Mouse (Mus musculus): ENCODE results near the gene Fam83g.
A peak's percentile ranks its signal among the peaks of the same experiment; 100 is the strongest.

Gene Fam83g

GRCm38 (mm10) chr11:61674151-61674838 lies 9.6 kb upstream of the Fam83g start:
- no peak for DNase-seq (ENCODE audit: low read depth)

- DNase-seq (ENCODE audit: low read depth), result no peak
Observed at GRCm38 (mm10) chr11:61674839-61675159, 9.1 kb upstream of the Fam83g start.

- DNase-seq (ENCODE audit: low read depth), result no peak
Observed at GRCm38 (mm10) chr11:61675332-61675731, 8.6 kb upstream of the Fam83g start.

- no peak for DNase-seq (ENCODE audit: low read depth)
Observed at GRCm38 (mm10) chr11:61676216-61676854, 7.6 kb upstream of the Fam83g start.

GRCm38 (mm10) chr11:61677709-61678108 lies 6.2 kb upstream of the Fam83g start:
- DNase-seq (ENCODE audit: low read depth), result no peak

GRCm38 (mm10) chr11:61679091-61679866 lies 4.6 kb upstream of the Fam83g start:
- DNase-seq (ENCODE audit: low read depth), result no peak

GRCm38 (mm10) chr11:61685119-61685725 lies 1.3 kb downstream of the Fam83g start:
- no peak for DNase-seq (ENCODE audit: low read depth)

- DNase-seq (ENCODE audit: low read depth), result peak; percentile 50
Observed at GRCm38 (mm10) chr11:61686141-61686540, 2.2 kb downstream of the Fam83g start.

- DNase-seq (ENCODE audit: low read depth), result peak; percentile 33
Observed at GRCm38 (mm10) chr11:61686906-61687453, 3.1 kb downstream of the Fam83g start.

GRCm38 (mm10) chr11:61687595-61687994 lies 3.7 kb downstream of the Fam83g start:
- no peak for DNase-seq (ENCODE audit: low read depth)

GRCm38 (mm10) chr11:61692996-61693395 lies 9.1 kb downstream of the Fam83g start:
- DNase-seq (ENCODE audit: low read depth), result no peak

- DNase-seq (ENCODE audit: low read depth), result no peak
Observed at GRCm38 (mm10) chr11:61698852-61699251, 15.0 kb downstream of the Fam83g start.

GRCm38 (mm10) chr11:61699460-61699859 lies 15.6 kb downstream of the Fam83g start:
- DNase-seq (ENCODE audit: low read depth), result no peak

- no peak for DNase-seq (ENCODE audit: low read depth)
Observed at GRCm38 (mm10) chr11:61699933-61700332, 16.0 kb downstream of the Fam83g start.

GRCm38 (mm10) chr11:61701696-61702095 lies 17.8 kb downstream of the Fam83g start:
- DNase-seq (ENCODE audit: low read depth), result no peak

GRCm38 (mm10) chr11:61702494-61702893 lies 18.6 kb downstream of the Fam83g start:
- DNase-seq (ENCODE audit: low read depth), result no peak

GRCm38 (mm10) chr11:61705581-61705980 lies 21.7 kb downstream of the Fam83g start:
- DNase-seq (ENCODE audit: low read depth), result no peak

GRCm38 (mm10) chr11:61706232-61706631 lies 22.3 kb downstream of the Fam83g start:
- DNase-seq (ENCODE audit: low read depth), result no peak

- DNase-seq (ENCODE audit: low read depth), result no peak
Observed at GRCm38 (mm10) chr11:61708928-61709327, 25.0 kb downstream of the Fam83g start.

- peak; percentile 32 for DNase-seq (ENCODE audit: low read depth)
Observed at GRCm38 (mm10) chr11:61713157-61713855, 29.4 kb downstream of the Fam83g start.

- DNase-seq (ENCODE audit: low read depth), result peak; percentile 79
Observed at GRCm38 (mm10) chr11:61714346-61715117, 30.6 kb downstream of the Fam83g start.

All from 416B (cell line).